Mouse (Mus musculus): ENCODE measurements around the gene Cyp2d10.

Cyp2d10 gene

GRCm38 (mm10) chr15:82361459-82362018 lies 45.5 kb downstream of the Cyp2d10 start:
- peak; percentile 77 for DNase-seq (ENCODE audit: low read depth, low spot score)

GRCm38 (mm10) chr15:82358431-82359260 lies 48.3 kb downstream of the Cyp2d10 start:
- DNase-seq (ENCODE audit: low read depth, low spot score) = no peak

GRCm38 (mm10) chr15:82354126-82354945 lies 52.7 kb downstream of the Cyp2d10 start, which contains the start of gene Ndufa6:
Gene Ndufa6 (minus strand): TSS chr15:82354322.
- peak; percentile 100 for DNase-seq (ENCODE audit: low read depth, low spot score)

- DNase-seq (ENCODE audit: low read depth, low spot score) = no peak
These were observed 53.3 kb downstream of the Cyp2d10 start for GRCm38 (mm10) chr15:82353745-82354113.

GRCm38 (mm10) chr15:82353078-82353744 lies 53.8 kb downstream of the Cyp2d10 start:
- DNase-seq (ENCODE audit: low read depth, low spot score) = no peak
